Mouse (Mus musculus) heart, adult 2 months (tissue): ENCODE measurements around the gene Olfr38. TPM values are rescaled to one million over a fixed set of nuclear protein-coding genes. Genes with fewer than 3 reads are reported as not detected.
A peak's percentile ranks its signal among the peaks of the same experiment; 100 is the strongest.

Source experiments
- DNase-seq, 2 experiments: peaks; one replicate each; pipeline ENCODE4 v3.0.0; 2021
- H3K27ac ChIP-seq: fragments of 200-600 bp; 2 replicates; pipeline ENCODE4 v1.8.1; 2022
- H3K27me3 ChIP-seq: fragments of 200-500 bp; 2 replicates; pipeline ENCODE4 v1.6.1; 2012; ENCODE audit warnings: mild to moderate bottlenecking, low read length, inconsistent platforms, mixed read lengths; ENCODE audit not compliant: control insufficient read depth, insufficient read depth
- H3K36me3 ChIP-seq: fragments of 200-500 bp; 2 replicates; pipeline ENCODE4 v1.6.1; 2012; ENCODE audit warnings: low read length, inconsistent platforms; ENCODE audit not compliant: control insufficient read depth, insufficient read depth
- H3K4me1 ChIP-seq: fragments of 200-500 bp; 2 replicates; pipeline ENCODE4 v1.6.1; 2011; ENCODE audit warnings: low read length; ENCODE audit not compliant: control insufficient read depth, insufficient read depth
- H3K4me3 ChIP-seq: fragments of 200-600 bp; 2 replicates; pipeline ENCODE4 v1.8.1; 2022
- H3K79me2 ChIP-seq: fragments of 200-500 bp; replicated peaks from 2 replicates; pipeline ENCODE4 v1.6.1; 2012; ENCODE audit warnings: mild to moderate bottlenecking, inconsistent platforms, low read length, moderate library complexity, mixed read lengths; ENCODE audit not compliant: control insufficient read depth, insufficient read depth
- H3K9ac ChIP-seq: fragments of 200-500 bp; 2 replicates; pipeline ENCODE4 v1.6.1; 2012; ENCODE audit warnings: low read depth, mild to moderate bottlenecking, control low read depth, inconsistent platforms, low read length, mixed read lengths
- CTCF ChIP-seq: fragments of 200-600 bp; IDR thresholded peaks from 2 replicates; pipeline ENCODE4 v1.8.1; 2022; ENCODE audit warnings: antibody characterized with exemption, mild to moderate bottlenecking, moderate library complexity
- EP300 ChIP-seq: fragments of 200-500 bp; IDR thresholded peaks from 2 replicates; pipeline ENCODE4 v1.6.1; 2011; ENCODE audit warnings: low read depth, low read length, control low read depth; ENCODE audit not compliant: insufficient read depth
- POLR2A ChIP-seq: fragments of 200-500 bp; IDR thresholded peaks from 2 replicates; pipeline ENCODE4 v1.6.1; 2011; ENCODE audit warnings: mild to moderate bottlenecking, low read depth, low read length, control low read depth; ENCODE audit not compliant: insufficient read depth
- WGBS: fragments of 180-500 bp; shearing (Covaris S2); methylation state at CpG from one replicate; pipeline ENCODE4 v1.1.7; 2018; 5-methylcytosine and 5-hydroxymethylcytosine counted together
- intact Hi-C: fragments of 180-260 bp; cut with DNase I; formaldehyde crosslinking; loops from one replicate; pipeline ENCODE4 v1.15.1; 2025
- polyA plus RNA-seq: library from polyadenylated mRNA; depleted of rRNA; stranded (reverse); fragments of >200 nt; gene quantifications from 2 replicates; pipeline ENCODE4 v1.2.3, GENCODE M21; 2012
- total RNA-seq, 2 experiments: library from RNA; stranded (reverse); gene quantifications; 2 replicates each; pipeline ENCODE4 v1.2.3; 2021

Gene Olfr38
- total and polyA plus RNA-seq, 3 experiments: not detected

DNA sequence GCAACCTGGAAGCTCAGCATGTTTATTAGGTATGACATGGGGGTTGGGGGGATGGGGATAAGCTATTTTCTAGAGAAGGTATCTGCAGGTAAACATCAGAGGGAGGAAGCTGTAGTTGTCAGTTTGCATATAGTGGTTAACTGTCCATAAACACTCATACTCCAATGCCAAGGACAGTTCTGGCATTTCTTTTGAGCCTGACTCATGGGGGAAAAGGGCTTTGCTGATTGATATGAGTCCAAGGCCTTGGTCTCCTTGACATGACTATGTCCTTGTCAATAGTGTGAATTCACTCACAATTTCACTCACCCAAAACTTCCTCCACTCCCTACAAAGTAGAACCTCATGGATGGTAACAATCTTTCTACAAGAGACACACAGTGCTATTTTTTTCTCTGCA is 8.4 kb upstream of the Olfr38 start:
- TF ChIP-seq POLR2A (no peak), CTCF (no peak)
- intact Hi-C loops: no loop called here
- Histone ChIP-seq H3K4me3 (no peak overlapping the region), H3K27ac (no peak overlapping the region), H3K27me3 (no peaks in the 10 kb centered on the region), H3K36me3 (no peaks in the 10 kb centered on the region), H3K9ac (no peak overlapping the region), H3K4me1 (no peaks in the 10 kb centered on the region), H3K79me2 (no peaks in the 10 kb centered on the region)
- DNase-seq: no peak

- no peak for TF ChIP-seq CTCF
- TF ChIP-seq EP300: no peak
- TF ChIP-seq POLR2A: no peak
- WGBS: 82% methylated on average over 1 of the region's 1 CpGs
These were observed 20.9 kb downstream of the Olfr38 start for GRCm38 (mm10) chr6:42777066-42777465.

GRCm38 (mm10) chr6:42784793-42785192 is 28.6 kb downstream of the Olfr38 start, which contains the start of gene Olfr452:
Gene Olfr452 (plus strand): TSS chr6:42785093.
- no peak within 1 kb of the TSS for H3K4me3 ChIP-seq
- H3K9ac ChIP-seq: no peak within 1 kb of the TSS
- H3K27ac ChIP-seq: no peak within 1 kb of the TSS
- DNase-seq: no peak
- H3K36me3 ChIP-seq: no peaks in the 10 kb centered on the region
- intact Hi-C loops: no loop called here
- TF ChIP-seq EP300: no peak
- no peak for TF ChIP-seq POLR2A
- no peak for TF ChIP-seq CTCF
- no peaks in the 10 kb centered on the region for H3K27me3 ChIP-seq
- no peaks in the 10 kb centered on the region for H3K79me2 ChIP-seq
- no peaks in the 10 kb centered on the region for H3K4me1 ChIP-seq

More at GRCm38 (mm10) chr6:42777066-42777465, 20.9 kb downstream of the Olfr38 start:
- Histone ChIP-seq H3K4me1 (no peaks in the 10 kb centered on the region), H3K9ac (no peak overlapping the region), H3K27ac (no peak overlapping the region), H3K36me3 (no peaks in the 10 kb centered on the region), H3K79me2 (no peaks in the 10 kb centered on the region), H3K4me3 (no peak overlapping the region), H3K27me3 (no peaks in the 10 kb centered on the region)
- no peak for DNase-seq
- intact Hi-C loops: no loop called here

- Histone ChIP-seq H3K36me3 (no peaks in the 10 kb centered on the region), H3K4me3 (no peak overlapping the region), H3K4me1 (no peaks in the 10 kb centered on the region), H3K9ac (no peak overlapping the region), H3K27me3 (no peaks in the 10 kb centered on the region), H3K27ac (no peak overlapping the region), H3K79me2 (no peaks in the 10 kb centered on the region)
- intact Hi-C loops: no loop called here
- no peak for DNase-seq
- WGBS: 43% methylated on average over 4 of the region's 4 CpGs
- TF ChIP-seq EP300: no peak
- TF ChIP-seq CTCF: peak; percentile 31
These were observed 34.2 kb downstream of the Olfr38 start for GRCm38 (mm10) chr6:42790247-42790948.

- TF ChIP-seq CTCF: no peak
- TF ChIP-seq EP300: no peak
- TF ChIP-seq POLR2A: no peak
- H3K79me2 ChIP-seq: no peaks in the 10 kb centered on the region
- no peak overlapping the region for H3K4me3 ChIP-seq
- no peaks in the 10 kb centered on the region for H3K4me1 ChIP-seq
- intact Hi-C loops: no loop called here
- H3K9ac ChIP-seq: no peak overlapping the region
- H3K27me3 ChIP-seq: no peaks in the 10 kb centered on the region
- no peak overlapping the region for H3K27ac ChIP-seq
- no peak for DNase-seq
- no peaks in the 10 kb centered on the region for H3K36me3 ChIP-seq
- 75% methylated on average over 9 of the region's 9 CpGs for WGBS
These were observed 34.8 kb downstream of the Olfr38 start for GRCm38 (mm10) chr6:42790949-42791556.

DNA sequence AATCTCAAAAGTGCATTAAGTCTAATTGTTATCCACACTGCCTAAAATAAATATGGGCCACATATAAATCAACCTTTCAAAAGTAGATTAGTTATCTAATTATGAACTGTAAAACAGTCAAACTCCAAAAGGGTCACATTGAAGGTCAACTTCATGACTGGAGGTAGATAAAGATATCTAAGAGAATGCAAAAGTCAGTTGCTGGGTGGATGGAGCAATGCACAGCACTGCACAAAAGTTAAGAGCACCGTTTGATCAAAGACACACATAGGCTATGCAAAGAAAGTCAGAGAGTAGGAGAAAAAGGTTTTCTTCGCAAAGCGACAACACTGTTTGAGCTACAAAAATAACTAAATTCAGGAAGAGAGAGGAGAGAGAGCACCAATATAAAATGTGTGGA is 38.8 kb downstream of the Olfr38 start:
- no peak overlapping the region for H3K9ac ChIP-seq
- H3K27ac ChIP-seq: no peak overlapping the region
- DNase-seq: no peak
- no peaks in the 10 kb centered on the region for H3K79me2 ChIP-seq
- no peaks in the 10 kb centered on the region for H3K4me1 ChIP-seq
- 84% methylated on average over 3 of the region's 3 CpGs for WGBS
- no peaks in the 10 kb centered on the region for H3K27me3 ChIP-seq
- TF ChIP-seq EP300 (no peak), POLR2A (no peak), CTCF (no peak)
- H3K4me3 ChIP-seq: no peak overlapping the region
- H3K36me3 ChIP-seq: no peaks in the 10 kb centered on the region
- intact Hi-C loops: no loop called here
